Mouse (Mus musculus): ENCODE measurements around the gene Arid1b.
"Not testable (repeated sequence)": the region's sequence is repeated elsewhere in the genome, so short reads cannot be mapped to it uniquely, and the experiment has no call there.

Gene Arid1b

GRCm38 (mm10) chr17:5085942-5086341 lies 91.8 kb downstream of the Arid1b start:
- DNase-seq (ENCODE audit: low spot score in 2 of 2) = no peak

DNA sequence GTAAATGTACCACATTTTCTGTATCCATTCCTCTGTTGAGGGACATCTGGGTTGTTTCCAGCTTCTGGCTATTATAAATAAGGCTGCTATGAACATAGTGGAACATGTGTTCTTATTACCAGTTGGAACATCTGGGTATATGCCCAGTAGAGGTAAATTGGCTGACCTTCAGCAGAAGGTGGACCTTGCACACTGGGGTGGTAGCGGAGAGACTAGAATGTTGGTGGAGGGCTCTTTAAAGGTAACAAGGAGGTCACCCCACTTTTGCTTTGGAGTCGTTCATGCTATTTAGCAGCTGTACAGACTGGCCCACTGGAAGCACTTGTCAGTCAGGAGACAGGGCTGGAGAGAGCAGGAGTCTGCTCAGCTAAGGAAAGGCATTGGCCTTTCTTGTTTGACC lies 94.1 kb downstream of the Arid1b start:
- not testable (repeated sequence) for DNase-seq (ENCODE audit: low spot score in 2 of 2)

- no peak for DNase-seq (ENCODE audit: low spot score in 2 of 2)
These were observed 94.7 kb downstream of the Arid1b start for GRCm38 (mm10) chr17:5088822-5089221.

DNA sequence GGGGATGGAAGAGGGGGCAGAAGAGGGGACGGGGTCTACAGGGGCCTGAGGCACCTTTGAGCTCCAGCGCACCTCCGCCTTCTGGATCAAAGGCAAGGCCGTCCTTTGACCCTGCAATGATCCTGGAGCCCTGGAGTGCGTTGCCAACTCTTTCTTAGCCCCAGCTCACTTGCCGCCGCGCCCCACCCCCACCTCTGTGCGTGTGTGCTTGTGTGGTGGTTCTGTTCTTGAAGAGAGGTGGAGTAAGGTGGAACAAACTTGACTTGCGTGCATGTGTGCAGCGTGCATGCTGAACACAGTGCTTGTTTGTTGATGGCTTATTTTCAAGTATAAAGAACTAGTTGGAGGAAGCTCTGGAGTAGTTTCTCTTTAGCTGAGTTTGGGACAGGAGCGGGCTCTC lies 95.4 kb downstream of the Arid1b start:
- no peak for DNase-seq (ENCODE audit: low spot score in 2 of 2)

DNA sequence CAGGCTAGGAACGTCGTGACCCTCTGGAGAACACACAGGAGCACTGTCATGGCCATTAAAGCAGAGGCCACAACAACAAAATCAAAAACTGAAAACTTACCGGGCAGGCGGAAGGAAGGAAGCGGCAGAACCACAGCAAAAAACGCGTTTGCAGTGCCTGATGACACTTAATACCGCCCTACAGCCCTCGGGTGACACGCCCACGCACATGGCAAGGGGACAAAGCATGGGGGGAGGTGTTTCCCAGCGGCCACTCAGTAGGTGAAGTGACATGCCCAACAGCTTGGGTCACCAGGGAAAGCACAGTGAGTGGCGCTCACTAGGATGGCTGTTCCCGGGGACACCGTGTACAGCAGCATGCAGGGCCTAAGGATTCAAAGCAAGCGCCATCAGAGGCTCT lies 97.4 kb downstream of the Arid1b start:
- no peak for DNase-seq (ENCODE audit: low spot score in 2 of 2)

DNA sequence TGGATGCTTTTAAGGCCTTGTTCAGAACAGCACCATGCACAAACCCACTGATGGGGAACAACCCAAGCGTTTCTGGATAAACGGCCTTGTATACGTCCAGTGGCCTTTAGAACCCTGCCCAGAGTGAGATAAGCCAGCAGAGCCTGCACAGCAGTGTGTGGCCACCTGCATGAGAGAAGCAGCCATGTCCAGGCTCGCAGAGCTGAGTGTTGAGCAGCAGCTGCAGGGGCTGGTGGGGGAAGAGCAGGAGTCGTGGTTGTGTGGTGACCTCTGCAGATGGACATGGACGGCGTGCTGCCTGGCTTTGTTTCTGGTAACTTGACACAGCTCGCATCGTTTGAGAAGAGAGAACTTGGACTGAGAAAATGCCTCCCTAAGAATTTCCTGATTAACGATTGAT lies 97.8 kb downstream of the Arid1b start:
- DNase-seq (ENCODE audit: low spot score in 2 of 2) = no peak

DNA sequence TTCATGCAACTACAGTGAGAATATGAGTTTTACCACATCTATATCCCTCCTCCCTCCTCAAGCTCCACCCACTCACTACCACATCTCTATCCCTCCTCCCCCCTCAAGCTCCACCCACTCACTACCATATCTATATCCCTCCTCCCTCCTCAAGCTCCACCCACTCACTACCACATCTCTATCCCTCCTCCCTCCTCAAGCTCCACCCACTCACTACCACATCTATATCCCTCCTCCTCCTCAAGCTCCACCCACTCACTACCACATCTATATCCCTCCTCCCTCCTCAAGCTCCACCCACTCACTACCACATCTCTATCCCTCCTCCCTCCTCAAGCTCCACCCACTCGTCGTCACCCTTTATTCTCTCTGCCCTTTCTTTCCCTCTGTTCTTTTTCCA lies 99.2 kb downstream of the Arid1b start:
- not testable (repeated sequence) for DNase-seq (ENCODE audit: low spot score in 2 of 2)

GRCm38 (mm10) chr17:5094636-5095035 lies 100.5 kb downstream of the Arid1b start:
- DNase-seq (ENCODE audit: low spot score in 2 of 2) = no peak

DNA sequence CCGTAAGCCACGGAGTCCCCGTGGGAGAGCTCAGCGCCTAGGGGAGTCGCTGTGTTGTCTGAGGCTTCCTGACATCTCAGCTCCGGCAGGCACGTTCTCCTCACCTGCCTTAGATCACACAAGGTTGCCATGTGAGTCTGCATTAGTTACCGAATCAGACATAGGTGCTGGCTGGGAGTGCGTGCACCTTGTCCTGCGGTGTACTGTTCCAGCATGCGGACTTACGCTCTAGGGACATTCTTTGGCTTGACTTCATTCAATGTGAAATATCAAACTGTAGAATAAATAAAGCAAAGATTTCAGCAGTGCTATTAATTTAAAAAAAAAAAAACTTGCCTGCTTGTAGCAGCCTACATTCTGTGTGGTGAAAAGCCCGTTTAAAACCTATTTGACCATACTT lies 101.6 kb downstream of the Arid1b start:
- no peak for DNase-seq (ENCODE audit: low spot score in 2 of 2)

- DNase-seq (ENCODE audit: low spot score in 2 of 2) = no peak
These were observed 102.9 kb downstream of the Arid1b start for GRCm38 (mm10) chr17:5097046-5097445.

GRCm38 (mm10) chr17:5097545-5098475 lies 103.7 kb downstream of the Arid1b start:
- DNase-seq (ENCODE audit: low spot score in 2 of 2) = no peak

GRCm38 (mm10) chr17:5098727-5099126 lies 104.6 kb downstream of the Arid1b start:
- no peak for DNase-seq (ENCODE audit: low spot score in 2 of 2)

- DNase-seq (ENCODE audit: low spot score in 2 of 2) = no peak
These were observed 105.1 kb downstream of the Arid1b start for GRCm38 (mm10) chr17:5099238-5099637.

DNA sequence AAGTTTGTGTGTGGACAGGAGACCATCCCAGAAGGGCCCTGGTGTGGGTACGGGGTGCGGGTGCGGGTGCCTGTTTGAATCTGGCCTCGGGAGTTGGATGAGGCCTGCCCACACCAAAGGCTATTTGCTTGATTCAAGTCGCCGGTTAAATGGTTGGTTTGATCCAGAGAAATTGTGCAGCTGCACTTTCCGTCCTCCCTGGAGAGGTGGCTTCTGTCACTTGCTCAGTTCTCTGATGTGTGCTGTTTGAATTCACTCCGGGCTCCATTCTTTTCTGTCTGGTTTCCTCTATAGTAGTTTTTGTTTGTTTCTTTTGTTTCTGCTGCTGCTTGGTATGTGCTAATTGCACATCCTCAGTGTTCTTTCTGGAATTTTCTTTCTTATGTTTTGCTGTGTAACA lies 107.0 kb downstream of the Arid1b start:
- DNase-seq (ENCODE audit: low spot score in 2 of 2) = no peak

DNA sequence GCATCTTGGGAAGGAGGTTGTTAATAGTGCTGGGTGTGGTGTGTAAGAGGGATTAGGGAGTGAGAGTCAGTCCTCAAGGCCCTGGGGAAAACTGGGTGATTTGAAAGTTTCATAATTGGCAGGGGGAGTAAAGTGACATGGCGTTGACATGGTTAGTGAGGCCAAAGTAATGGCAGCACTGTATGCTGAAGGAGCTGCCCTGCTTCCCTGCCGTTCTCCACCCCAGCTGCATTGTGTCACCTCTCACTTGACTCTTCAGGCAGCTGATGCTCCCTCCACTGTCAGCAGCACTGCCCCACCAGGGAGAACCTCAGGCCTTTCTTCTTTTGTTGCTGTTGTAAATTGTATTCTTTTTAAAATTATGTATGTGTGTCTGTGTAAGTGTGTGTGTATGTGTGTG lies 107.8 kb downstream of the Arid1b start:
- no peak for DNase-seq (ENCODE audit: low spot score in 2 of 2)

DNA sequence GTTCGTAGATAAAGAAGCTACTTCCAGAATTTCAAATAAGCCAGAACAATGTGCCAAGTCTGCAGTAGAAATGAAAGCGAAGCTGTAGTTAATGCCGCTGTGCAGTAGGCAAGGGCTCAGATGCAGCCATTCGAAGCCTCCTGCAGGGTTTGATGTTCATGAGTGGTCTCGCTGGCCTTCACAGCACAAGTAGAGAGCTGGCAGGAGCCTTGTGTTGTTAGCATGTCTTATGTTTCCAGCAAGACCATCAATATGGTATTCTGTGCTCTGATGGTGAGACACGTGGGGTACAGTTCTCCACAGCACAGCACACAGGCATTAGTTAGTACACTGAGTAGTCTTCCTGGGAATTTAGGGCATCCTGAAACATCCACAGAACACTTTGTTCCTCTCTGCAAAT lies 111.6 kb downstream of the Arid1b start:
- no peak for DNase-seq (ENCODE audit: low spot score in 2 of 2)

DNA sequence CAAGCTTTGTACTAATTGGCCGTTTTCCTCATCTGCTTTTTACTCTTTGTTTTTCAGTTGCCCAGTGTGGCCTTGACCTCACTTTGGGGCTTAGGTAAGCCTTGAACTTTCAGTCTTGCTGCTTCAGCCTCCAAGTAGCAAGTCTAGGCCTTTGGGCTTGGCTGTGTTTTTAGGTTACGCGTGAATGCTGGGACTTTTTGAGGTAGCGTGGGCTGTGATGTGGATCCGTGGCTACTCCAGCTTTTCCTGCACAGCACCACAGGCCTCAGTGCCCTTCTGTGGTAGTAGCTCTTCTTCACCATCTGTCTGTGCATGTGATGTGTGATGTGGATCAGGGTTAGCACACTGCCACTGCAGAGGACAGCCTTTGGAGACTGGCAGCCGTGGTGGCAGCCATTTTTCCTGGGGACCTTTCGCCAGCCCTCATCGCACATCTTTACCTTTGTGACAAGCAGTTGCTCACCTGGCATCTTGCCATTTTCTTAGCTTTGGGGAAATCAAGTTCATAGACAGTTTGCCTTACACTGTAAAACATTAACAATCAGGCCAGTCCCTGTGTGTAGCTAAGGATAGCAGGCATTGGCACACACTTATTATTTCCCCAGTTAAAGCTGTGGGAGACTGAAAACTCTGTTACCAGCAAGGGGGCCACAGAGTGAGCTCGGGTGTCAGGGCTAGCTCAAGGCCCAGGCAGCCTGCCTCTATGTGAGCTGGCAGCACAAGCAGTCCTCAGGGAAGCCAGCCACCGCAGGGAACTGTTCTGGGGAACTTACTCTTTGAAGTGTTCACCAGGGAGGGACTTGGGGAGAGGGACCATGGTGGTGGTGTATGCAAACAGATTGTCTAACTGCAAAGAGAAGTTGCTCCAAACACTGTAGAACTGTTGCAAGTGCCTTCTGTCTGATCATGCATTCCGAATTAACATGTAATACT lies 112.4 kb downstream of the Arid1b start:
- no peak for DNase-seq (ENCODE audit: low spot score in 2 of 2)

- DNase-seq (ENCODE audit: low spot score in 2 of 2) = no peak
These were observed 113.4 kb downstream of the Arid1b start for GRCm38 (mm10) chr17:5107501-5107900.

GRCm38 (mm10) chr17:5108022-5108421 lies 113.9 kb downstream of the Arid1b start:
- DNase-seq (ENCODE audit: low spot score in 2 of 2) = no peak

DNA sequence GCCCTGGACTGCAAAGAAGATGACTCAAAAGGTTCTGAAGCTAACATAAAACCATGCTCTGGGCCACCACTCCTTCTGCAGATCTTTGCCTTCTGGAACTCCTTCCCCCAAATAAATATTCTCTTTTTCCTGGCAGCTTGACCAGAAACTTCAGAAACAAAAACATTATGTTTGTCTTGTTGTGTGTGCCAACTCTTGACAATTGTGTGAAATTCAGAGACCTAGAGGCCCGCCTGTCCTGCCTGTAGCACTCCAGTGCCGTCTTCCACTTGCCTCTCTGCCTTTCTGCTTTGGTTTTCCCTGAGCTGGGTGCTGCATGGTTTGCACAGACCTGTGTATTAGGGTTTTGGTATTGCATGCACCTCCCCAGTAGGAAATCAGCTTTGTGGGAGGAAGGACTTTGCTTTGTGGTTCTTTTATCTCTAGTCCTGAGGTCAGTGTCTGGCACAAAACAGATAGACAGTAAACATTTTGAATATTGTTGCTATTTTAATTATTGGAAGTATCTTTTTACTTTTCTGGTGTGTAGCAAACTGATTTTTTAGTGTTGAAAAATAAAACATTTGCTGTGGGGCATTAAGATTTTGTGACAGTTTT lies 114.5 kb downstream of the Arid1b start:
- DNase-seq (ENCODE audit: low spot score in 2 of 2) = no peak

- no peak for DNase-seq (ENCODE audit: low spot score in 2 of 2)
These were observed 115.2 kb downstream of the Arid1b start for GRCm38 (mm10) chr17:5109343-5109742.

GRCm38 (mm10) chr17:5110159-5110558 lies 116.0 kb downstream of the Arid1b start:
- no peak for DNase-seq (ENCODE audit: low spot score in 2 of 2)

Data from frontal cortex, postnatal 10 days (tissue).